Mouse (Mus musculus) stomach, embryonic 16.5 days (tissue): ENCODE measurements around the gene Prepl. TPM values are rescaled to one million over a fixed set of nuclear protein-coding genes. Genes with fewer than 3 reads are reported as not detected.
A peak's percentile ranks its signal among the peaks of the same experiment; 100 is the strongest.

ENCODE experiments used
- ATAC-seq: fragments of 200-750 bp; cut with Nextera tagmentation; 2 replicates; pipeline ENCODE4 v1.8.0; 2017; ENCODE audit warnings: moderate number of reproducible peaks, moderate TSS enrichment; ENCODE audit not compliant: insufficient read depth, low FRiP score
- H3K27ac ChIP-seq: fragments of 300-500 bp; sonication (generic); 2 replicates; pipeline ENCODE4 v1.5.1; 2014; ENCODE audit warnings: low read length
- H3K27me3 ChIP-seq: fragments of 300-500 bp; sonication (generic); 2 replicates; pipeline ENCODE4 v1.6.1; 2014; ENCODE audit warnings: low read length, control low read depth, mixed read lengths; ENCODE audit not compliant: control insufficient read depth, insufficient read depth
- H3K36me3 ChIP-seq: fragments of 300-500 bp; sonication (generic); 2 replicates; pipeline ENCODE4 v1.6.1; 2014; ENCODE audit warnings: low read length; ENCODE audit not compliant: control insufficient read depth, insufficient read depth
- H3K4me1 ChIP-seq: fragments of 300-500 bp; sonication (generic); 2 replicates; pipeline ENCODE4 v1.6.1; 2014; ENCODE audit warnings: low read length, control low read depth, mixed read lengths; ENCODE audit not compliant: control insufficient read depth, insufficient read depth
- H3K4me2 ChIP-seq: fragments of 300-500 bp; sonication (generic); 2 replicates; pipeline ENCODE4 v1.6.1; 2014; ENCODE audit warnings: low read depth, low read length, mixed read lengths
- H3K4me3 ChIP-seq: fragments of 300-500 bp; sonication (generic); replicated peaks from 2 replicates; pipeline ENCODE4 v1.5.1; 2014; ENCODE audit warnings: mild to moderate bottlenecking, low read length
- H3K9ac ChIP-seq: fragments of 300-500 bp; sonication (generic); 2 replicates; pipeline ENCODE4 v1.6.1; 2014; ENCODE audit warnings: low read length
- H3K9me3 ChIP-seq: fragments of 300-500 bp; sonication (generic); replicated peaks from 2 replicates; pipeline ENCODE4 v1.6.1; 2016; ENCODE audit warnings: low read length, control low read depth; ENCODE audit not compliant: control insufficient read depth
- WGBS: fragments of 180-500 bp; shearing (Covaris S2); extraction: QIAGEN DNeasy Blood & Tissue Kit; methylation state at CpG from one replicate; pipeline ENCODE4 v1.1.7; 2014; 5-methylcytosine and 5-hydroxymethylcytosine counted together
- polyA plus RNA-seq: library from polyadenylated mRNA; unstranded; fragments of >200 nt; fragmentation: Nextera tagmentation; extraction: Ambion mirVana; gene quantifications from 2 replicates; pipeline ENCODE4 v1.2.1, GENCODE M21; 2015

Gene Prepl
- polyA plus RNA-seq, 1 experiment from 2014 or later: 31.5 TPM

GRCm38 (mm10) chr17:85096396-85096795 lies 6.4 kb upstream of the Prepl start:
- no peak for ATAC-seq
- peaks cover 3% of the 10 kb centered on the region; the same call in 1 of the 2 replicates for H3K4me1 ChIP-seq
- H3K4me3 ChIP-seq: no peak overlapping the region
- peaks cover 10% of the 10 kb centered on the region for H3K36me3 ChIP-seq
- WGBS: 87% methylated on average over 3 of the region's 3 CpGs
- H3K9ac ChIP-seq: no peak overlapping the region
- H3K27ac ChIP-seq: no peak overlapping the region
- H3K4me2 ChIP-seq: no peak overlapping the region
- H3K27me3 ChIP-seq: no peaks in the 10 kb centered on the region
- H3K9me3 ChIP-seq: 0 out of 2 replicates have a peak, but pooled peaks cover 4% of the 10 kb centered on the region

- no peaks in the 10 kb centered on the region for H3K27me3 ChIP-seq
- H3K4me3 ChIP-seq: no peak overlapping the region; the same call in 1 of the 2 replicates
- H3K9me3 ChIP-seq: no peaks in the 10 kb centered on the region
- 87% methylated on average over 6 of the region's 6 CpGs for WGBS
- peaks cover 11% of the 10 kb centered on the region for H3K4me1 ChIP-seq
- no peaks in the 10 kb centered on the region for H3K36me3 ChIP-seq
- no peak overlapping the region for H3K27ac ChIP-seq
- H3K4me2 ChIP-seq: peak overlapping the region; percentile 68
- no peak overlapping the region for H3K9ac ChIP-seq
- no peak for ATAC-seq
These were observed 1.7 kb upstream of the Prepl start for GRCm38 (mm10) chr17:85091762-85092161.

- peak overlapping the region; percentile 80 for H3K9ac ChIP-seq
- no peaks in the 10 kb centered on the region for H3K9me3 ChIP-seq
- ATAC-seq: no peak
- H3K4me3 ChIP-seq: peak overlapping the region; percentile 77
- peaks cover 11% of the 10 kb centered on the region for H3K4me1 ChIP-seq
- peak overlapping the region; percentile 60 for H3K4me2 ChIP-seq
- no peaks in the 10 kb centered on the region for H3K36me3 ChIP-seq
- H3K27me3 ChIP-seq: no peaks in the 10 kb centered on the region
- under 1% methylated on average over 16 of the region's 16 CpGs for WGBS
- H3K27ac ChIP-seq: peak overlapping the region; percentile 86
These were observed 420 bp downstream of the Prepl start for GRCm38 (mm10) chr17:85089621-85090020.

- H3K27me3 ChIP-seq: no peaks in the 10 kb centered on the region
- no peak overlapping the region for H3K27ac ChIP-seq
- H3K36me3 ChIP-seq: no peaks in the 10 kb centered on the region
- no peaks in the 10 kb centered on the region for H3K9me3 ChIP-seq
- H3K9ac ChIP-seq: 0 out of 2 replicates have a peak overlapping the region, but pooled peaks have one; percentile 23
- peak overlapping the region; percentile 77 for H3K4me3 ChIP-seq
- peak overlapping the region; percentile 60 for H3K4me2 ChIP-seq
- 47% methylated on average over 6 of the region's 6 CpGs for WGBS
- no peak for ATAC-seq
- H3K4me1 ChIP-seq: peaks cover 11% of the 10 kb centered on the region
These were observed 1.0 kb downstream of the Prepl start for GRCm38 (mm10) chr17:85089011-85089410.

GRCm38 (mm10) chr17:85088401-85088800 lies 1.6 kb downstream of the Prepl start:
- peaks cover 11% of the 10 kb centered on the region for H3K4me1 ChIP-seq
- H3K36me3 ChIP-seq: no peaks in the 10 kb centered on the region
- H3K27ac ChIP-seq: no peak overlapping the region
- no peak overlapping the region for H3K4me3 ChIP-seq
- H3K4me2 ChIP-seq: no peak overlapping the region
- H3K27me3 ChIP-seq: no peaks in the 10 kb centered on the region
- H3K9ac ChIP-seq: no peak overlapping the region
- no peak for ATAC-seq
- WGBS: 83% methylated on average over 11 of the region's 11 CpGs
- no peaks in the 10 kb centered on the region for H3K9me3 ChIP-seq

GRCm38 (mm10) chr17:85087591-85087990 lies 2.5 kb downstream of the Prepl start:
- peaks cover 11% of the 10 kb centered on the region for H3K4me1 ChIP-seq
- no peak overlapping the region for H3K4me2 ChIP-seq
- no peak for ATAC-seq
- WGBS: 88% methylated on average over 5 of the region's 5 CpGs
- no peaks in the 10 kb centered on the region for H3K9me3 ChIP-seq
- H3K36me3 ChIP-seq: no peaks in the 10 kb centered on the region
- no peak overlapping the region for H3K27ac ChIP-seq
- H3K4me3 ChIP-seq: no peak overlapping the region
- H3K9ac ChIP-seq: no peak overlapping the region
- H3K27me3 ChIP-seq: no peaks in the 10 kb centered on the region

- Histone ChIP-seq H3K4me1 (peaks cover 9% of the 10 kb centered on the region), H3K4me2 (no peak overlapping the region), H3K36me3 (no peaks in the 10 kb centered on the region), H3K9me3 (no peaks in the 10 kb centered on the region), H3K27me3 (no peaks in the 10 kb centered on the region), H3K4me3 (no peak overlapping the region), H3K9ac (no peak overlapping the region), H3K27ac (no peak overlapping the region)
- WGBS: 78% methylated on average over 1 of the region's 1 CpGs
- no peak for ATAC-seq
These were observed 3.5 kb downstream of the Prepl start for GRCm38 (mm10) chr17:85086501-85086900.

- H3K9me3 ChIP-seq: no peaks in the 10 kb centered on the region
- H3K4me1 ChIP-seq: peaks cover 5% of the 10 kb centered on the region
- no peak for ATAC-seq
- 74% methylated on average over 2 of the region's 2 CpGs for WGBS
- no peaks in the 10 kb centered on the region for H3K27me3 ChIP-seq
- H3K36me3 ChIP-seq: 0 out of 2 replicates have a peak, but pooled peaks cover 4% of the 10 kb centered on the region
- H3K27ac ChIP-seq: no peak overlapping the region
- H3K4me3 ChIP-seq: no peak overlapping the region
- no peak overlapping the region for H3K9ac ChIP-seq
- no peak overlapping the region for H3K4me2 ChIP-seq
These were observed 4.7 kb downstream of the Prepl start for GRCm38 (mm10) chr17:85085335-85085734.

GRCm38 (mm10) chr17:85080781-85081180 lies 9.3 kb downstream of the Prepl start:
- no peak overlapping the region for H3K9ac ChIP-seq

More at GRCm38 (mm10) chr17:85080781-85081180, 9.3 kb downstream of the Prepl start:
- Histone ChIP-seq H3K9me3 (no peaks in the 10 kb centered on the region), H3K36me3 (0 out of 2 replicates have a peak, but pooled peaks cover 12% of the 10 kb centered on the region), H3K4me2 (no peak overlapping the region), H3K27ac (no peak overlapping the region), H3K27me3 (no peaks in the 10 kb centered on the region), H3K4me3 (no peak overlapping the region), H3K4me1 (no peaks in the 10 kb centered on the region)
- 96% methylated on average over 11 of the region's 11 CpGs for WGBS
- no peak for ATAC-seq
